Comparison of ENCODE assay signal across 18 mouse cellular contexts in genomic region chrX:13475382-13475781, GRCm38 (mm10). TPM values are rescaled to one million over a fixed set of nuclear protein-coding genes. Genes with fewer than 3 reads are reported as not detected.
"Had no signal": no experiment of that assay in that cellular context is flagged by ENCODE, and none has a peak within 500 bp of the region (broad histone marks: within the 10 kb centered on the region; RNA-seq: fewer than 3 reads in every experiment).

No protein-coding gene starts in this region.

- ATAC-seq: lung, postnatal 0 days; midbrain, embryonic 13.5 days; midbrain, embryonic 15.5 days had no signal

- H3K4me3 ChIP-seq: lung, embryonic 15.5 days; megakaryocyte, embryonic 14.5 days; midbrain, embryonic 13.5 days; midbrain, embryonic 15.5 days; neural tube, embryonic 12.5 days; stomach, embryonic 15.5 days had no signal

- H3K36me3 ChIP-seq: lung, embryonic 15.5 days; midbrain, embryonic 13.5 days; midbrain, embryonic 15.5 days; neural tube, embryonic 12.5 days; stomach, embryonic 15.5 days had no signal

- H3K4me1 ChIP-seq: lung, embryonic 15.5 days; midbrain, embryonic 13.5 days; midbrain, embryonic 15.5 days; neural tube, embryonic 12.5 days; stomach, embryonic 15.5 days had no signal

- H3K9me3 ChIP-seq: lung, embryonic 15.5 days; midbrain, embryonic 13.5 days; midbrain, embryonic 15.5 days; neural tube, embryonic 12.5 days; stomach, embryonic 15.5 days had no signal

- H3K9ac ChIP-seq: lung, embryonic 15.5 days; midbrain, embryonic 13.5 days; midbrain, embryonic 15.5 days; neural tube, embryonic 12.5 days; stomach, embryonic 15.5 days had no signal

- H3K4me2 ChIP-seq: lung, embryonic 15.5 days; midbrain, embryonic 11.5 days; midbrain, embryonic 13.5 days; midbrain, embryonic 15.5 days; neural tube, embryonic 12.5 days; stomach, embryonic 15.5 days had no signal

- H3K27me3 ChIP-seq: midbrain, embryonic 13.5 days; midbrain, embryonic 15.5 days; neural tube, embryonic 12.5 days; stomach, embryonic 15.5 days had no signal

- H3K27ac ChIP-seq: lung, embryonic 15.5 days; macrophage; midbrain, embryonic 13.5 days; midbrain, embryonic 15.5 days; neural tube, embryonic 12.5 days; stomach, embryonic 15.5 days; stomach, postnatal 0 days had no signal

- DNase-seq: lung, adult 18-20 months; lung, postnatal 14 days; lung, postnatal 36 days; right cerebral cortex, postnatal 14 days; thymus, adult 2 months; thymus, postnatal 25 days; thymus, postnatal 4 days had no signal

RNA-seq across cellular contexts. Expression of gene Nyx, which starts 9.5 kb away (rescaled TPM):
- total RNA-seq: megakaryocyte progenitor cell, adult 5-6 weeks had no signal
- polyA plus RNA-seq: macrophage had no signal
